Mouse (Mus musculus) C2C12 (cell line): ENCODE measurements around the gene Stoml3.

ENCODE experiments used
- CTCF ChIP-seq: IDR thresholded peaks from one replicate; pipeline ENCODE4 v1.5.1; 2011; ENCODE audit not compliant: control insufficient read depth, insufficient read depth, insufficient read length
- FOSL1 ChIP-seq: IDR thresholded peaks from one replicate; pipeline ENCODE4 v1.8.0; 2011; ENCODE audit warnings: mild to moderate bottlenecking, low read length; ENCODE audit not compliant: poor library complexity, insufficient read depth, severe bottlenecking
- MAX ChIP-seq: IDR thresholded peaks from one replicate; pipeline ENCODE4 v1.6.1; 2011; ENCODE audit warnings: mild to moderate bottlenecking, control low read depth
- MYOD1 ChIP-seq: IDR thresholded peaks from one replicate; pipeline ENCODE4 v1.6.1; 2011; ENCODE audit warnings: low read depth; ENCODE audit not compliant: control insufficient read depth, insufficient read length
- USF1 ChIP-seq: IDR thresholded peaks from one replicate; pipeline ENCODE4 v1.6.1; 2011; ENCODE audit warnings: low read depth, mild to moderate bottlenecking, control low read depth, moderate library complexity

- TF ChIP-seq CTCF (no peak), FOSL1 (no peak), USF1 (no peak), MAX (no peak), MYOD1 (no peak)
Measured at GRCm38 (mm10) chr3:53488353-53488752, at the start of gene Stoml3.
